Mouse (Mus musculus) E14TG2a.4 (cell line): ENCODE measurements at regions not wholly inside any gene's neighbourhood (a gene's known extent, or its start where the extent isn't known, plus 50 kb on each side); places are given as distances from the start of the nearest gene placed in this dataset.

ENCODE experiments used
- CTCF ChIP-seq: conservative IDR thresholded peaks from 2 replicates; pipeline ENCODE4 v1.5.1; 2014; ENCODE audit warnings: low read length
- NANOG ChIP-seq: IDR thresholded peaks from 2 replicates; pipeline ENCODE4 v1.6.1; 2014; ENCODE audit warnings: borderline replicate concordance, low read length, mixed read lengths
- POU5F1 ChIP-seq: IDR thresholded peaks from 2 replicates; pipeline ENCODE4 v1.6.1; 2014; ENCODE audit warnings: low read length, borderline replicate concordance

DNA sequence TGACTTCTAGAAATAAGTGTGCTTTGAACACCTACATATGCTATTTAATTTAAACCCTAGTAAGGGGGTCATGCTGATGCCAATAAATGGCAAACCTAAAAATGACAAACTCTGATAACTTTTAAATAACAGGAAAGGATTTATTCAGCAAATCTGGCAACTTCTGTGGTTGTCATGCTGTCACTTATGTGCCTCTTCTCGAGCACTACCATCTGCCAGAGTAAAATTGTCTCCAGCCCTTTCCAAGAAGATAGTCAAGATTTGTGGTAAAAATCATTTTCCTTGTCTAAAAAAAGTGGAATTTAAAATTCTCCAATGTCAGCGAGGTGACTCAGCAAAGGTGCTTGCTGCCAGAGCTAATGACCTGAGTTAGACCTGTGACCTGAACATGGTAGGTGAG lies 235.1 kb downstream of the G6pd2 start:
- TF ChIP-seq CTCF (no peak), NANOG (no peak), POU5F1 (no peak)
